Mouse (Mus musculus) stomach, postnatal 0 days (tissue): ENCODE data around the gene Ablim2. TPM values are rescaled to one million over a fixed set of nuclear protein-coding genes. Genes with fewer than 3 reads are reported as not detected.
A peak's percentile ranks its signal among the peaks of the same experiment; 100 is the strongest.

Source experiments
- ATAC-seq: fragments of 200-750 bp; cut with Nextera tagmentation; 2 replicates; pipeline ENCODE4 v1.8.0; 2017; ENCODE audit not compliant: low FRiP score, low TSS enrichment
- DNase-seq: peaks from one replicate; pipeline ENCODE4 v3.0.0-alpha.2; 2016; ENCODE audit warnings: low spot score
- H3K27ac ChIP-seq: fragments of 300-500 bp; sonication (generic); replicated peaks from 2 replicates; pipeline ENCODE4 v1.5.1; 2014; ENCODE audit warnings: mild to moderate bottlenecking, control low read depth
- H3K27me3 ChIP-seq: fragments of 300-500 bp; sonication (generic); 2 replicates; pipeline ENCODE4 v1.6.1; 2014; ENCODE audit warnings: low read length; ENCODE audit not compliant: control insufficient read depth, insufficient read depth
- H3K36me3 ChIP-seq: fragments of 300-500 bp; sonication (generic); 2 replicates; pipeline ENCODE4 v1.6.1; 2014; ENCODE audit warnings: low read length, mixed read lengths; ENCODE audit not compliant: control insufficient read depth, insufficient read depth
- H3K4me1 ChIP-seq: fragments of 300-500 bp; sonication (generic); replicated peaks from 2 replicates; pipeline ENCODE4 v1.6.1; 2014; ENCODE audit warnings: antibody characterized with exemption; ENCODE audit not compliant: control insufficient read depth, insufficient read depth
- H3K4me2 ChIP-seq: fragments of 300-500 bp; sonication (generic); replicated peaks from 2 replicates; pipeline ENCODE4 v1.6.1; 2014; ENCODE audit warnings: low read depth, mild to moderate bottlenecking, control low read depth, moderate library complexity
- H3K4me3 ChIP-seq: fragments of 300-500 bp; sonication (generic); 2 replicates; pipeline ENCODE4 v1.5.1; 2014; ENCODE audit warnings: low read depth, low read length, control low read depth
- H3K9ac ChIP-seq: fragments of 300-500 bp; sonication (generic); 2 replicates; pipeline ENCODE4 v1.6.1; 2014; ENCODE audit warnings: mild to moderate bottlenecking, low read length, control low read depth, mixed read lengths
- H3K9me3 ChIP-seq: fragments of 300-500 bp; sonication (generic); 2 replicates; pipeline ENCODE4 v1.6.1; 2016; ENCODE audit warnings: low read length; ENCODE audit not compliant: control insufficient read depth
- CTCF ChIP-seq: IDR thresholded peaks from 2 replicates; pipeline ENCODE4 v1.5.1; 2016; ENCODE audit warnings: antibody characterized with exemption, low read depth, mild to moderate bottlenecking, moderate library complexity
- EP300 ChIP-seq: optimal IDR thresholded peaks from 2 replicates; pipeline ENCODE3; 2016; ENCODE audit warnings: antibody characterized with exemption
- WGBS: fragments of 180-500 bp; shearing (Covaris S2); extraction: QIAGEN DNeasy Blood & Tissue Kit; methylation state at CpG from one replicate; pipeline ENCODE4 v1.1.7; 2014; 5-methylcytosine and 5-hydroxymethylcytosine counted together
- polyA plus RNA-seq: library from polyadenylated mRNA; unstranded; fragments of >200 nt; fragmentation: Nextera tagmentation; extraction: Ambion mirVana; gene quantifications from 2 replicates; pipeline ENCODE4 v1.2.1, GENCODE M21; 2015

Gene Ablim2
- polyA plus RNA-seq, 1 experiment from 2014 or later = 1.3 TPM

GRCm38 (mm10) chr5:35717946-35718345 lies 39.7 kb upstream of the Ablim2 start:
- H3K36me3 ChIP-seq = no peaks in the 10 kb centered on the region
- TF ChIP-seq EP300 = no peak
- peak; percentile 75 for TF ChIP-seq CTCF
- no peak overlapping the region for H3K4me2 ChIP-seq
- DNase-seq = peak; percentile 81
- H3K4me1 ChIP-seq = no peaks in the 10 kb centered on the region
- peak; percentile 79 for ATAC-seq
- no peaks in the 10 kb centered on the region for H3K27me3 ChIP-seq
- H3K9ac ChIP-seq = no peak overlapping the region
- H3K4me3 ChIP-seq = no peak overlapping the region
- no peaks in the 10 kb centered on the region for H3K9me3 ChIP-seq
- WGBS = 32% methylated on average over 4 of the region's 4 CpGs
- H3K27ac ChIP-seq = peak overlapping the region; percentile 49

- no peak overlapping the region for H3K4me3 ChIP-seq
- H3K36me3 ChIP-seq = no peaks in the 10 kb centered on the region
Measured at GRCm38 (mm10) chr5:35718817-35719216, 38.9 kb upstream of the Ablim2 start.

GRCm38 (mm10) chr5:35719343-35719742 lies 38.3 kb upstream of the Ablim2 start:
- ATAC-seq (no peak), DNase-seq (no peak)
- TF ChIP-seq CTCF = no peak
- no peak for TF ChIP-seq EP300
- no peak overlapping the region for H3K9ac ChIP-seq
- H3K4me2 ChIP-seq = no peak overlapping the region
- no peaks in the 10 kb centered on the region for H3K4me1 ChIP-seq
- no peaks in the 10 kb centered on the region for H3K36me3 ChIP-seq
- no peak overlapping the region for H3K27ac ChIP-seq
- H3K9me3 ChIP-seq = no peaks in the 10 kb centered on the region
- no peak overlapping the region for H3K4me3 ChIP-seq
- H3K27me3 ChIP-seq = no peaks in the 10 kb centered on the region

More at GRCm38 (mm10) chr5:35718817-35719216, 38.9 kb upstream of the Ablim2 start:
- H3K9ac ChIP-seq = no peak overlapping the region
- no peaks in the 10 kb centered on the region for H3K4me1 ChIP-seq
- H3K27ac ChIP-seq = peak overlapping the region; percentile 49
- peak; percentile 38 for ATAC-seq
- no peak overlapping the region for H3K4me2 ChIP-seq
- peak; percentile 54 for DNase-seq
- WGBS = 65% methylated on average over 11 of the region's 11 CpGs
- TF ChIP-seq CTCF (peak; percentile 42), EP300 (no peak)
- H3K9me3 ChIP-seq = no peaks in the 10 kb centered on the region
- no peaks in the 10 kb centered on the region for H3K27me3 ChIP-seq

- no peak for TF ChIP-seq EP300
- TF ChIP-seq CTCF = no peak
- ATAC-seq (no peak), DNase-seq (no peak)
- Histone ChIP-seq H3K9me3 (no peaks in the 10 kb centered on the region), H3K4me2 (no peak overlapping the region), H3K4me3 (no peak overlapping the region), H3K27ac (no peak overlapping the region), H3K4me1 (no peaks in the 10 kb centered on the region), H3K27me3 (no peaks in the 10 kb centered on the region), H3K36me3 (no peaks in the 10 kb centered on the region), H3K9ac (no peak overlapping the region)
- WGBS = 80% methylated on average over 1 of the region's 1 CpGs
Measured at GRCm38 (mm10) chr5:35719880-35720279, 37.8 kb upstream of the Ablim2 start.

GRCm38 (mm10) chr5:35721933-35722332 lies 35.7 kb upstream of the Ablim2 start:
- Histone ChIP-seq H3K4me2 (no peak overlapping the region), H3K27ac (no peak overlapping the region), H3K9me3 (no peaks in the 10 kb centered on the region), H3K36me3 (no peaks in the 10 kb centered on the region), H3K4me1 (no peaks in the 10 kb centered on the region), H3K27me3 (no peaks in the 10 kb centered on the region), H3K4me3 (no peak overlapping the region), H3K9ac (no peak overlapping the region)
- ATAC-seq (no peak), DNase-seq (no peak)
- WGBS = 86% methylated on average over 2 of the region's 2 CpGs
- no peak for TF ChIP-seq EP300

GRCm38 (mm10) chr5:35722654-35723053 lies 35.0 kb upstream of the Ablim2 start:
- ATAC-seq (no peak), DNase-seq (no peak)
- H3K36me3 ChIP-seq = no peaks in the 10 kb centered on the region
- no peak overlapping the region for H3K27ac ChIP-seq
- no peaks in the 10 kb centered on the region for H3K9me3 ChIP-seq
- 48% methylated on average over 2 of the region's 2 CpGs for WGBS
- H3K4me3 ChIP-seq = no peak overlapping the region
- H3K27me3 ChIP-seq = no peaks in the 10 kb centered on the region
- no peak overlapping the region for H3K9ac ChIP-seq
- TF ChIP-seq CTCF = no peak
- no peak for TF ChIP-seq EP300
- no peak overlapping the region for H3K4me2 ChIP-seq
- no peaks in the 10 kb centered on the region for H3K4me1 ChIP-seq
